Mouse (Mus musculus): ENCODE data around the gene Rab20.
"Not testable (repeated sequence)": the region's sequence is repeated elsewhere in the genome, so short reads cannot be mapped to it uniquely, and the experiment has no call there.

Rab20 gene

GRCm38 (mm10) chr8:11477811-11478761, at the start of gene Rab20:
Rab20 (minus strand) TSS chr8:11478710.
- DNase-seq, result no peak

GRCm38 (mm10) chr8:11523331-11523730, 44.8 kb upstream of the Rab20 start:
- DNase-seq, result no peak

- DNase-seq, result no peak
Measured at GRCm38 (mm10) chr8:11518676-11519075, 40.2 kb upstream of the Rab20 start.

- DNase-seq, result no peak
Measured at GRCm38 (mm10) chr8:11518056-11518396, 39.5 kb upstream of the Rab20 start.

GRCm38 (mm10) chr8:11517366-11518055, 39.0 kb upstream of the Rab20 start:
- DNase-seq, result no peak

GRCm38 (mm10) chr8:11516292-11516691, 37.8 kb upstream of the Rab20 start:
- no peak for DNase-seq

- no peak for DNase-seq
Measured at GRCm38 (mm10) chr8:11513247-11513646, 34.7 kb upstream of the Rab20 start.

GRCm38 (mm10) chr8:11512711-11513110, 34.2 kb upstream of the Rab20 start:
- DNase-seq, result no peak

GRCm38 (mm10) chr8:11510971-11511370, 32.5 kb upstream of the Rab20 start:
- no peak for DNase-seq

- no peak for DNase-seq
Measured at GRCm38 (mm10) chr8:11508880-11509279, 30.4 kb upstream of the Rab20 start.

GRCm38 (mm10) chr8:11506802-11507201, 28.3 kb upstream of the Rab20 start:
- no peak for DNase-seq

- no peak for DNase-seq
Measured at GRCm38 (mm10) chr8:11506074-11506473, 27.6 kb upstream of the Rab20 start.

- no peak for DNase-seq
Measured at GRCm38 (mm10) chr8:11503476-11504232, 25.1 kb upstream of the Rab20 start.

GRCm38 (mm10) chr8:11498786-11499485, 20.4 kb upstream of the Rab20 start:
- no peak for DNase-seq

GRCm38 (mm10) chr8:11498281-11498680, 19.8 kb upstream of the Rab20 start:
- no peak for DNase-seq

GRCm38 (mm10) chr8:11497017-11497990, 18.8 kb upstream of the Rab20 start, which contains the start of gene Naxd:
Naxd (plus strand) TSS chr8:11497506.
- DNase-seq, result peak; percentile 85

GRCm38 (mm10) chr8:11492340-11492739, 13.8 kb upstream of the Rab20 start:
- not testable (repeated sequence) for DNase-seq

- DNase-seq, result no peak
Measured at GRCm38 (mm10) chr8:11487229-11487628, 8.7 kb upstream of the Rab20 start.

- DNase-seq, result peak; percentile 60
Measured at GRCm38 (mm10) chr8:11486142-11486541, 7.6 kb upstream of the Rab20 start.

GRCm38 (mm10) chr8:11482537-11482936, 4.0 kb upstream of the Rab20 start:
- DNase-seq, result no peak

- DNase-seq, result no peak
Measured at GRCm38 (mm10) chr8:11481876-11482275, 3.4 kb upstream of the Rab20 start.

Data from cerebellum, adult 8-10 months (tissue).